Comparison of ENCODE assay signal across 8 mouse cellular contexts in the genomic region with DNA sequence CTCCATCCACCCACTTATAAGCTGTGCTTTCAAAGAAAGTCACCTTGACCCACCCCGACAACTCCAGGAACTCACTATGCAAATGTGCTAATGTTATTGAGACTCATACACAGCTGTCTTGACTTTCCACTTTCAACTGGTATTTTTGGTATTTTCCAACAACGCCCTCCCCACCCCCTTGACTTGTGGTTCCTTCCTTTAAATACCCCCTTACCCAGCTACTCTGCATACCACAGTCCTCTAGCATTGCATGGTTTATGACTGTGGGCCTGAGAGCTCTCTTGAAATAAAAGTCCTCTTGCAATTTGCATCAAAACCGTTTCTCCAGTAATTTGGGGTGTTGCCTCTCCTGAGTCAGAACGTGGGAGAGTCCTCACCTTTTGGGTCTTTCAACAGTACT. TPM values are rescaled to one million over a fixed set of nuclear protein-coding genes. Genes with fewer than 3 reads are reported as not detected.
DNase-seq lines count a peak whose midpoint lies in the region; ATAC-seq and TF ChIP-seq lines count a peak whose summit lies in the region.
"Not testable (repeated sequence)": the region's sequence is repeated elsewhere in the genome, so short reads cannot be mapped to it uniquely, and the experiment has no call there.

No protein-coding gene starts in this region.

- WGBS in forebrain, embryonic 14.5 days = 79% methylated on average over 4 of the region's 4 CpGs
- WGBS in hindbrain, embryonic 12.5 days = 77% methylated on average over 4 of the region's 4 CpGs
- WGBS in kidney, embryonic 15.5 days = 52% methylated on average over 4 of the region's 4 CpGs
- WGBS in liver, embryonic 14.5 days (ENCODE audit: insufficient replicate concordance) = 47% methylated on average over 4 of the region's 4 CpGs
- 84% methylated on average over 4 of the region's 4 CpGs for WGBS in midbrain, embryonic 10.5 days
- 43% methylated on average over 4 of the region's 4 CpGs for WGBS in spleen, adult 2 months

- peak overlapping the region; percentile 68 for H3K4me3 ChIP-seq in bone marrow macrophage, adult 2 months (ENCODE audit: insufficient read depth, low read length)
- not testable (repeated sequence) for H3K4me3 ChIP-seq in forebrain, embryonic 14.5 days (ENCODE audit: low read depth, low read length); hindbrain, embryonic 12.5 days
- peak overlapping the region; percentile 54 for H3K4me3 ChIP-seq in kidney, embryonic 15.5 days (replicated peaks)
- peak overlapping the region in 1 of 2 experiments; percentile 65; a peak in 2 of 4 replicates for H3K4me3 ChIP-seq in liver, embryonic 14.5 days (ENCODE audit: insufficient read depth in 1 of 2, low read depth in 2 of 2, low read length in 2 of 2)
- peak overlapping the region; percentile 62 for H3K4me3 ChIP-seq in midbrain, embryonic 10.5 days
- H3K4me3 ChIP-seq in spleen, adult 2 months (ENCODE audit: extremely low read depth, insufficient read depth, insufficient read length) = 0 out of 2 replicates have a peak overlapping the region, but pooled peaks have one; percentile 5

- not testable (repeated sequence) for H3K9ac ChIP-seq in forebrain, embryonic 14.5 days (ENCODE audit: low read length); hindbrain, embryonic 12.5 days; kidney, embryonic 15.5 days
- H3K9ac ChIP-seq in liver, embryonic 14.5 days (replicated peaks) = peak overlapping the region; percentile 31

- not testable (repeated sequence) for H3K27me3 ChIP-seq in forebrain, embryonic 14.5 days (replicated peaks; ENCODE audit: control insufficient read depth, insufficient read depth, low read length); hindbrain, embryonic 12.5 days; kidney, embryonic 15.5 days; liver, embryonic 14.5 days (ENCODE audit: control insufficient read depth, insufficient read depth, low read length); midbrain, embryonic 10.5 days (ENCODE audit: low read depth, poor library complexity, severe bottlenecking); spleen, adult 2 months (ENCODE audit: control insufficient read depth, insufficient read depth, low read length)

- H3K4me2 ChIP-seq in forebrain, embryonic 14.5 days (ENCODE audit: low read length) = peak overlapping the region; percentile 59; the same call in 1 of the 2 replicates
- H3K4me2 ChIP-seq in hindbrain, embryonic 12.5 days (replicated peaks) = peak overlapping the region; percentile 65
- H3K4me2 ChIP-seq in kidney, embryonic 15.5 days = peak overlapping the region; percentile 75
- H3K4me2 ChIP-seq in liver, embryonic 14.5 days (ENCODE audit: low read depth) = peak overlapping the region; percentile 82

- not testable (repeated sequence) for H3K36me3 ChIP-seq in forebrain, embryonic 14.5 days (ENCODE audit: control insufficient read depth, insufficient read depth, low read length); hindbrain, embryonic 12.5 days; liver, embryonic 14.5 days (replicated peaks; ENCODE audit: control insufficient read depth, insufficient read depth, low read depth); spleen, adult 2 months (ENCODE audit: control insufficient read depth, insufficient read depth, low read length)
- peaks cover 16% of the 10 kb centered on the region for H3K36me3 ChIP-seq in kidney, embryonic 15.5 days
- H3K36me3 ChIP-seq in midbrain, embryonic 10.5 days = peaks cover 23% of the 10 kb centered on the region

- peak; percentile 48 for DNase-seq in CD4-positive, CD25-positive, alpha-beta regulatory T cell, adult 2 months (ENCODE audit: low read depth, low spot score)
- not testable (repeated sequence) for DNase-seq in forebrain, embryonic 14.5 days (ENCODE audit: low spot score); liver, embryonic 14.5 days (ENCODE audit: low read depth in 3 of 3, low spot score in 3 of 3); midbrain, embryonic 10.5 days (ENCODE audit: low spot score)
- DNase-seq in spleen, adult 2 months (ENCODE audit: low read depth in 1 of 2, low spot score in 2 of 2) = peak; percentile 4 to 42

- TF ChIP-seq EP300 in liver, embryonic 14.5 days (IDR thresholded peaks at IDR 0.05; ENCODE audit: low read depth) = not testable (repeated sequence)

- ATAC-seq in forebrain, embryonic 14.5 days = 0 out of 2 replicates have a peak, but pooled peaks have one; percentile 40
- ATAC-seq in hindbrain, embryonic 12.5 days (ENCODE audit: low FRiP score) = not testable (repeated sequence)
- peak; percentile 27; the same call in 1 of the 2 replicates for ATAC-seq in kidney, embryonic 15.5 days (replicated peaks; ENCODE audit: low FRiP score)
- ATAC-seq in liver, embryonic 14.5 days (ENCODE audit: insufficient read depth) = 0 out of 2 replicates have a peak, but pooled peaks have one; percentile 16

- TF ChIP-seq POLR2A in bone marrow macrophage, adult 2 months (IDR thresholded peaks at IDR 0.05; ENCODE audit: borderline replicate concordance, low read depth, low read length); spleen, adult 2 months (IDR thresholded peaks at IDR 0.05; ENCODE audit: low read depth, low read length): not testable (repeated sequence)

- TF ChIP-seq CTCF in bone marrow macrophage, adult 2 months (IDR thresholded peaks at IDR 0.05; ENCODE audit: low read depth, low read length); liver, embryonic 14.5 days (IDR thresholded peaks at IDR 0.05; ENCODE audit: low read depth); spleen, adult 2 months (IDR thresholded peaks at IDR 0.05; ENCODE audit: extremely low read depth, insufficient read depth, insufficient read length, insufficient replicate concordance): not testable (repeated sequence)

- not testable (repeated sequence) for H3K9me3 ChIP-seq in forebrain, embryonic 14.5 days (replicated peaks; ENCODE audit: control insufficient read depth, low read length); hindbrain, embryonic 12.5 days (replicated peaks); kidney, embryonic 15.5 days (replicated peaks); liver, embryonic 14.5 days (ENCODE audit: control insufficient read depth, low read length)
- peaks cover 13% of the 10 kb centered on the region for H3K9me3 ChIP-seq in midbrain, embryonic 10.5 days (replicated peaks)

- not testable (repeated sequence) for H3K4me1 ChIP-seq in bone marrow macrophage, adult 2 months (ENCODE audit: control insufficient read depth, insufficient read depth, low read length); forebrain, embryonic 14.5 days (ENCODE audit: control insufficient read depth, insufficient read depth, low read length); hindbrain, embryonic 12.5 days; kidney, embryonic 15.5 days; liver, embryonic 14.5 days (replicated peaks; ENCODE audit: control insufficient read depth in 2 of 2, insufficient read depth in 2 of 2, low read length in 1 of 2); midbrain, embryonic 10.5 days; spleen, adult 2 months (ENCODE audit: control insufficient read depth, insufficient read depth, insufficient read length)

- H3K27ac ChIP-seq in bone marrow macrophage, adult 2 months (ENCODE audit: insufficient read depth, low read depth, low read length); forebrain, embryonic 14.5 days (ENCODE audit: low read depth, low read length); hindbrain, embryonic 12.5 days; kidney, embryonic 15.5 days; liver, embryonic 14.5 days; midbrain, embryonic 10.5 days (replicated peaks); spleen, adult 2 months (ENCODE audit: insufficient read depth, low read length): not testable (repeated sequence)

RNA-seq across cellular contexts. Expression of gene Zfp984, which starts 1.1 kb away (rescaled TPM):
- 34.6 and 38.2 TPM in 2 replicates for polyA plus RNA-seq in bone marrow macrophage, adult 2 months (2012; ENCODE audit: insufficient read depth, insufficient read length, missing spikeins)
- 6.1 and 6.2 TPM in 2 replicates for polyA plus RNA-seq in forebrain, embryonic 14.5 days (2014; fragmentation: Nextera tagmentation; extraction: Ambion mirVana)
- polyA plus RNA-seq in hindbrain, embryonic 12.5 days (2016; fragmentation: Nextera tagmentation; extraction: Ambion mirVana) = 6.6 TPM in 2 replicates
- 8.3 and 9.1 TPM in 2 replicates for polyA plus RNA-seq in kidney, embryonic 15.5 days (2015; fragmentation: Nextera tagmentation; extraction: Ambion mirVana)
- polyA plus RNA-seq in liver, embryonic 14.5 days (2012; rRNA removed) = 1.8 and 3.1 TPM in 2 replicates
- polyA plus RNA-seq in liver, embryonic 14.5 days (2014; fragmentation: Nextera tagmentation; extraction: Ambion mirVana) = 7.1 and 7.8 TPM in 2 replicates
- 5.8 and 7.4 TPM in 2 replicates for polyA plus RNA-seq in midbrain, embryonic 10.5 days (2016; fragmentation: Nextera tagmentation; extraction: Ambion mirVana)
- polyA plus RNA-seq in spleen, adult 2 months (2012; rRNA removed) = 0.48 and 0.53 TPM in 2 replicates

RNA-seq across cellular contexts. Expression of gene Zfp933, which starts 39.7 kb away (rescaled TPM):
- 8.9 and 13.4 TPM in 2 replicates for polyA plus RNA-seq in bone marrow macrophage, adult 2 months (2012; ENCODE audit: insufficient read depth, insufficient read length, missing spikeins)
- 8.4 and 12.5 TPM in 2 replicates for polyA plus RNA-seq in forebrain, embryonic 14.5 days (2014; fragmentation: Nextera tagmentation; extraction: Ambion mirVana)
- 5.9 and 6.3 TPM in 2 replicates for polyA plus RNA-seq in hindbrain, embryonic 12.5 days (2016; fragmentation: Nextera tagmentation; extraction: Ambion mirVana)
- 4.8 and 5.6 TPM in 2 replicates for polyA plus RNA-seq in kidney, embryonic 15.5 days (2015; fragmentation: Nextera tagmentation; extraction: Ambion mirVana)
- 0.73 and 1.0 TPM in 2 replicates for polyA plus RNA-seq in liver, embryonic 14.5 days (2012; rRNA removed)
- 1.2 and 1.8 TPM in 2 replicates for polyA plus RNA-seq in liver, embryonic 14.5 days (2014; fragmentation: Nextera tagmentation; extraction: Ambion mirVana)
- polyA plus RNA-seq in midbrain, embryonic 10.5 days (2016; fragmentation: Nextera tagmentation; extraction: Ambion mirVana) = 5.3 and 5.9 TPM in 2 replicates
- 0.35 and 0.37 TPM in 2 replicates for polyA plus RNA-seq in spleen, adult 2 months (2012; rRNA removed)
